Mouse (Mus musculus) E14TG2a.4 (cell line): Measurements from ENCODE around the gene Cog8.

Experiments
- CTCF ChIP-seq: conservative IDR thresholded peaks from 2 replicates; pipeline ENCODE4 v1.5.1; 2014; ENCODE audit warnings: low read length
- NANOG ChIP-seq: IDR thresholded peaks from 2 replicates; pipeline ENCODE4 v1.6.1; 2014; ENCODE audit warnings: borderline replicate concordance, low read length, mixed read lengths
- POU5F1 ChIP-seq: IDR thresholded peaks from 2 replicates; pipeline ENCODE4 v1.6.1; 2014; ENCODE audit warnings: low read length, borderline replicate concordance

DNA sequence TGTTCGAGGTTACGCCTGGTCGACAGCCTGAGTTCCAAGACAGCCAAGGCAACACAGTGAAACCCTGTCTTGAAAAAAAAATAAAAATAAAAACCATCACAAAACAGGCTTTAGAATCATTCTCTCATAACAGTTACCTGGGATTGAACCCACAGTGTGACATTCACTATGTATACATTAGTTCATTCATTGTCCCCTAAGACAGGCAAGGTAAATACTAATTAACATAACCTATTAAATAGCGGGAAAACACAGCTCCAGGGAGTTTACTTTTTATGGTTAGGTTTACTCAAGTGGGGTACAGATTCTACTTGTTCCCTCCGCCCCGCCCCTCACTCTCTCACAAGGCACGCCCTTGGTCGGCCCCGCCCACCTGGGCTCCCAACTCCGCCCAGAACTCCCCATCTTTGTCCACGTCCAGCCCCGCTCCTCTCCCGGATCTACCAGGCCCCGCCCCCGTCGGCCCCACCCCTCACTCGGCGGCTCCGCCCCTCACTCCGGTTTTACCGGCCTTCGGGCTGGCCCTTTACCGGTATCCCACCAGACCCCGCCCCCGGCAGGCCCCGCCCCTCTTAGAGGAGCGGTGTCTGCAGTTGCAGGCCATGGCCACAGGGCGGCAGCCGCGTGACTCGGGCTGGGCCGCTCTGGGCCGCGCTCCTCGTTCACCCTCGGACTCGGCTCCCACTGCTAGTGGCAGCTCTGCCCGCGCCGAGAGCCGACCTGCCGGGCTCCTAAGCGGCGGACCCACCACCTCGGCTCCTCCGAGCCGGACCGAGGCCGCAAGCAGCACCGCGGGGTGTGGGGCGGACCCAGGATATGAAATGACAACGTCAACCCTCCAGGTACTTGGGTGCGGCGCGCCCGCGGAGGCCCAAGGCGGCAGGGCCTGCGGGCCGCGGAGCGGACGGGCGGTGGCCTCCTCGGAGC is 25.6 kb downstream of the Cog8 start, which contains the start of gene Vps4a:
- TF ChIP-seq CTCF, result no peak
- no peak for TF ChIP-seq NANOG
- TF ChIP-seq POU5F1, result no peak
